Mouse (Mus musculus): ENCODE results near the gene Sowaha.

Gene Sowaha

DNA sequence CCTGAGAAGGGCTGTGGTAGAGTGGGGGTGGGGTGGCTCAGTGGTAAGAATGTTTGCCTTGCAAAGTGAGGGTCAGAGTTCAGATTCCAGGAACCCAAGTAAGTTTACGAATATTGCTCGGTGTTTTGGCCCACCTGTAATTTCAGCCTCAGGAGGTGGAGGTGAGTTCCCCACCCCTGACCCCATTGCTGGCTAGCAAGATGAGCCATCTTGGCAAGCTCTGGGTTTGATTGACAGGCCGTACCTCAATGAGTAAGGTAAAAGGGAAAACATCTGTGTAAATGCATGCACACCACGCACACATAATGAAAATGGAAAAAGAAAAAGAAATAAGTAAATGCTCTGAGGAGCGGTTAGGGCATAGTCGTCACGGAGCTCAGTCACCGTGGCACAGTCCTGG lies 24.3 kb upstream of the Sowaha start:
- DNase-seq = no peak

DNA sequence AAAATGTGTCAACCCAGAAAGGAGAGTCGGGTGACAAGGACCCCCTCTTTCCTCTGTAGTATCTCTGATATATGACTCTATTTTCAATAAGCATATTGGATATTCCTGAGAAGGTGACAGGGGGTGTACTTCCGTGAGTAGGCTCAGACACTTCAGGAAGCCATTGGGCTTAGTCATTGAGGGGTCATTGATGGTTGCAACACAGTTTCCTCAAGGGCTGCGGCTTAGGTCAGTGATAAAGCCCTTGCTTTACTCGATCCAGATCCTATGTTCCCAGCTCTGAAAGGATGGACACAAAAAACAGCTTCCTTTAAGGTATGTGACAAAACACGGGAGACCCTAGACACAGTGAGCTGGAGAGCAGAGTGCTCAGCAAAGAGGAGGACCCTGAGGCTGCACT lies 23.7 kb upstream of the Sowaha start:
- no peak for DNase-seq

DNA sequence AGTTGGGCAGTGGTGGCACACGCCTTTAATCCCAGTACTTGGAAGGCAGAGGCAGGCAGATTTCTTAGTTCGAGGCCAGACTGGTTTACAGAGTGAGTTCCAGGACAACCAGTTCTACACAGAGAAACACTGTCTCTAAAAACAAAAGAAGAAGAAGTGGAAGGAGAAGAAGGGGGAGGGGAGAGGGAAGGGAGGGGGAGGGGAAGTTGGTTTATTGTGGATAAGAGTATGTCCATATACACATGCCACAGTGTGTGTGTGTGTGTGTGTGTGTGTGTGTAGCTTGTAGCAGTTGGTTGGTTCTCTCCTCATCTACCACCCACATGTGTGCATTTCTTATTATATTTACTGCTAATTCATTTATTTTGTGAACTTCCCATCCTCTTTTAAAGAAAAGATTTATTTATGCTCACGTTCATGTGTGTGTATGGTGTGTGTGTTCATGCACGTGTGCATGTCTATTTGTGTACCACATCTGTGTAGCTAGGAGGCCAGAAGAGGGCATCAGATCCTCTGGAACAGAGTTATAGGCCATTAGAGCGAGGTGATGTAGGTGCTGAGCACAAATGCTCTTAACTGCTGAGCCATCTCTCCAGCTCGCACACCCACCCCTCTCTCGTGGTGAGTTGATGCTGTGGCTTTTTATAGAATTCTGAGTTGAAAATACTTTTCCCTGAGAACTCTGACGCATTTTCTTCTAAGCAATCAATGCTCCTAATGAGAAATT lies 22.1 kb upstream of the Sowaha start:
- peak; percentile 69 for DNase-seq

DNA sequence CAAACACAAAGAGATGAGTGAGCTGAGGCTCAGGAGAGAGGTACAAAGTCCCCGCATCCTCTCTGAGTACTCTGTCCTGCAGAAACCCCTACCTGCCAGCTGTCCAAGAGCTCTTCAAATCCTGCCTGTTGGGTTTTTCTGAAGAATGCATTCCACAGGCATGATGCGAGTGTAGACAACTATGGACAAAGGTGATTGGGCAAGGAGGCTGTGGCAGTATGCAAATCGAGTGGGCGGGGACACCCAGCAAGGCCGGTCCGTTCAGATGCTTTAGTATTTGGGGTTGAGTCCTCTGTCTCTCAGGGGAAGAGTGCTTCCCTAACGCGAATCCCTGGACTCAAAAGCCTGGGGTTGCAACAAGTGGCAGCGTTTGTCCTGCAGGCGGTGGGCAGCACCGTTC lies 20.5 kb upstream of the Sowaha start:
- no peak for DNase-seq

DNA sequence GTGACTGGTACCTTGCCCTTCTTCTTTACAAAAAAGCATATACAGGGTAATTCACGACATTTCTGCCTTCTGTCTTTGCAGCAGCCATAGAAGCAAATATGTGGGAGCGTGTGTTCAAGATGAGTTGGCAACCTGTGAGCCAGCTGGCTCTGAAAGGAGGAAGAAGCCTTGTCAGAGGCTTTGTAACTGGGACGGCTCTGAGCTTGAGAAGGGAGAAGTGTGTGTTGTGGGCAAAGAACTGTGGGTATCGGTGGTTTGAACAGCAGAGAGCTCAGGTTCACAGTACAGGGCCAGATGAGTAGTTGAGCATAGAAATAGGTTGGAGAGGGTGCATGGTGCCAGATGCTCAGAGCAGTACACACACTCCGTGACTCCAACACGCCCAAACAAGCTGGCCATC lies 16.9 kb upstream of the Sowaha start:
- peak; percentile 82 for DNase-seq

DNA sequence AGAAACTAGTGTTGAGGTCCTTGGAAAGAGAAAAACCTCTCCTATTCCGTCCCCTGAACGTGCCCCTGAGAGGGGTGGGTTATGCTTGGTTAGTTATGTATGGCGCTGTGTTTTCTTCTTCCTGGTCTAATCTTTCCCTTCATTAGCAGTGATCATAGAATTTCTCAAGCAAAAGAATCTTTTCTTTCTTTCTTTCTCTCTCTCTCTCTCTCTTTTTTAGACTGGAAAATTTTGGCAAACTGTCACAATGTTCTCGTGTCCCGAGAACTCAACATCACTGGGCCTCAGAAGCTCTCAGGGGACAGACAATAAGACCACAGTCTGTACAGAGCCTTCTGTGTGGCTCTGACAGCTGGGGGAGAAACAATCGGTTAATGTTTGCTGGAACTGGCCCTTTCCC lies 15.3 kb upstream of the Sowaha start:
- no peak for DNase-seq

DNA sequence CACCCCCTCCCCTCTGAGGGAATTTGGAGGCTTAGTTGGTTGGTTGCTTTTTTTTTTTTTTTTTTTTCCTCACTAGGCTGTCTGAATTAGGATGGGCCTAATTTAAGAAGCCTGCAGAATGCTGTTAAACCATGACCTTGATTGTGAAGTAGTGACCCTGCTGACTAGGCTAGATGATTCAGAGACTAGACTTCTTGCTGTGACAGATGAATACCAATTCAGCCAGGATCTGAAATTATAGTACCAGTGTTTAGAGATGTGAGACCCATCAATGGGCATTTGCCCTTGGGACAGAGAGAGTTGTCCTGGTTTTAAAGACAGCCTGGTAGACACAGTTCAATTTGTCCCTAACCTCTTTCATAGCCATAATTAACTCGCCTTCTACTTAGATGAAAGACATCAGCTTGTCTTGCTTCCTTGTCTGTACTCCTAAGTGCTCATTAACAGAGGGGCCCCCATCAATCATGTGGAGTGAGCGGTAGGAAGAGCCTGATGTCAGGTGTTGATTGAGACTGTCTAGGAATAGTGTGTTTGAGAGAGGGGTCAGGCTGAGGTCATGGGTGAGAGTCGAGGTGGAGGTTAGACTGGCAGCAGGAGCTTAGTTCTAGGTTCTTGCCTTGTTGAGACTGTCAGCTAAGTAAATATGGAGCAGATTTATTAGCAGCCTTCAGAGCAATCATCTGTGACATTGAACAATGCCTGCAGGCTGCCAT lies 13.3 kb upstream of the Sowaha start:
- no peak for DNase-seq

DNA sequence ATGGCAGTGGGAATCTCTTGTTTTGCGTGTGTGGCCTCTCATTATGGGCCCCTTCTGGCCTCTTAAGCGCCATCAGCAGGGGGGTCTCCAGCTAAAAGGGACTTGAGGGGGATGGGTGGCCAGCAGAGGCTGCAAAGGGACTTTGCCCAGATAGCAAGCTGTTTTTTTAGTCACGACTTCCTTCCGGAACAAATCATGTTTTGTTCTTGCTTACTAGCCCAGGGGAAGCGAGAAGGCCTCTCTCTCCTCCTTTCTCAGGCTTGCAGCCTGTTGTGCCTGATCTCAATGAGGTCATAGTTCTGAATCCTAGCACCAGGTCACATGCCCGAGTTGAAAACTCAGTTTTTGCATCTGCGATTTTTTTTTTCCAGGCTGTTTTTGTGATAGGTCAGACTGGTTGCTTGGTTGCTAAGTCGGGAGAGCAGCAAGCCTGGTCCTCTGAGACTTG lies 11.9 kb upstream of the Sowaha start:
- peak; percentile 46 for DNase-seq

DNA sequence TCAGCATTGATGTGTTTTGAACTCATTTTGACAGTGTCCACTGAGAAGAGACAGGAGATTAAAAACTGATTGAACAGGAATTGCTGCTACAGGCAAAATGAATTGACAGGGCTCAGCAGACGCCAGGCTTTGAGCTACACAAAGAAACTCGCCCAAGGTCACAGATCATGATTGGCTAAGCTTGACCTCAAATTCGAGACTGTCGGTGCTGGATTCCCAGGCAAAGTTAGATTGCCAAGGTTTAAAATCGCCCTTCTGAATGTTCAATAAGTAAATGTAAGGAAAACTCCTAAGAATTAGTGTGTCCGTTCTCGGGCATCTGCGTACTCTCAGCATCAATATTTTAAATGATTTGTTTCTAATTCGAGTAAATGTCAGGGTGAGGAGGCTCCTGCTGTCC lies 9.3 kb upstream of the Sowaha start:
- DNase-seq = no peak

DNA sequence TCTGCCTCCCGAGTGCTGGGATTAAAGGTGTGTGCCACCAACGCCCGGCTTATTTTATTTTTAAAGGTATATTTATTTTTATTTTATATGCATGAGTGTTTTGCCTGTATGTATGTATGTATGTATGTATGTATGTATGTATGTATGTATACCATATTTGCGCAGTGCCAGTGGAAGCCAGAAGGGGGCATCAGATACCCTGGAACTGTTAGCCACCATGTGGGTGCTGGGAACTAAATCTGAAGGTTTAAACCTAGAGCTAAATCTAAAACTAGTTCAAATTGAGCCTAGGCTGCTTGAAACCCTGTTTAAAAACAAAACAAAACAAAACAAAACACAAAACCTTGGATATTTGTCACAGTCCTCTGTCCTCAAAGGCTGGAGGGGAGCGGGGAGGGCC lies 8.9 kb upstream of the Sowaha start:
- no peak for DNase-seq

DNA sequence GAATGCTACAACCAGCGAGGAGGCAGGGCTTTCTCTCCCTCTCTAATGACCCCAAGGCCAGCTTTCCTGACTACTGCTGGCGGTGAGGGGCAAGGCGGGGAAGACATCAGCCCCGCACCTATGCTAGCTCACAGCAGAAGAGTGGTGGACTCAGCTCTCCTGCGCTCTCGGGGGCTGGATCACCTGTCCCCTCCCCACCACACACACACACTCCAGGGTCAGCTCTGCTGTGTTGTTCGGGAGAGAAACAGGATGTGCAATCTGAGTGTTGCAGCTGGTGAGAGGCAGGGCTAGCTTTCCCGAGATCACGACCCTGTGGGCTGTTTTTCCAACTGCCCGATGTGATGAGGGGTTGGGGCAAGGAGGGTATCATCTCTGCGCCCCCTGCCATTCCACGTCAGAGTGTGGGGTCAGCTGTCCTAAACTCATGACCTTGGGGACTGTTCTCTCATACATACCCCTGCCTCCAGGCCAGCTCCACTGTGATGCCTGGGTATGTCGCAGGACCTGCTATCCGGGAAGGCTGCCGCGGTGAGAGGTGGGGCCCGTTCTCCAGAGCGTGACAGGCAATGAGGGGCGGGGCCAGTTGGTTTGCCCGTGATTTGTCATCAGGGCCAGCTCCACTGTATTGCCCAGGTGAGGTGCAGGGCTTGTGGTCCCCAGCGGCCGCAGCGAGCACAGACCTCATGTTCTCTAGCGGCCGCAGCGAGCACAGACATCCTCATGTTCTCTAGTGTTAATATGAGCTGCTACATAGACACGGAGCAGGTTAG lies 6.9 kb upstream of the Sowaha start:
- DNase-seq = peak; percentile 58

DNA sequence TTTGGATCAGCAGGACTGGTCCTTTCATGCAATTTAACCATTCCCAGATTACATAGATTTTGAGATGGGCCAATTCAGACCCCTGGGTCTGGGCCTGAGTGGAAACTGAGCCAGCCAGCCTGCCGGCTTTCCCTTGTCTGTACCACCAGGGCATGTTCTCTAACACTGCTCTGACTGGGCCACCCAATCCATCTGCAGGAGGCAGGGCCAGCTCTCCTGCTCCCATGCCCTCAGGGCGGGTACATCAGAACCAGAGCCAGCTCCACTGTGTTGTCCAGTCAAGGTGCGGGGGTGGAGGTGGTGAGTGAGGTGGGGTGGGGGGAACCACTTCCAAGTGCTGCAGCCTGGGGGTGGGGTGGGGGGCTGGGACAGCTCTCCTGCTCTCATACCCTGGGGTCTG lies 6.3 kb upstream of the Sowaha start:
- DNase-seq = no peak

DNA sequence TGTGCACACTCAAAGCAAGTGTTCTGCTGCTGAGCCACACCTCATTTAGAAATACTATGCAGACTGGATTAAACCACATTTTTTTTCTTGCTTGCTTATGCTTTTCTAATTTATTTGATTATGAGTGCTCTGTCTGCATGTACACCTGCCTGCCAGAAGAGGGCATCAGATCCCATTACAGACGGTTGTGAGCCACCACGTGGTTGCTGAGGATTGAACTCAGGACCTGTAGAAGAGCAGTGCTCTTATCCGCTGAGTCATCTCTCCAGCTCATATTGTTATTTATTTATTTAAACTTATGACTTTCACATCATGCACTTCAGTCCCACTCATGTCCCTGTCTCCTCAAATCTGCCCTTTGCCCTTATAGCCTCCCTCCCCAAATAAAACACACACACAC lies 5.6 kb upstream of the Sowaha start:
- no peak for DNase-seq

DNA sequence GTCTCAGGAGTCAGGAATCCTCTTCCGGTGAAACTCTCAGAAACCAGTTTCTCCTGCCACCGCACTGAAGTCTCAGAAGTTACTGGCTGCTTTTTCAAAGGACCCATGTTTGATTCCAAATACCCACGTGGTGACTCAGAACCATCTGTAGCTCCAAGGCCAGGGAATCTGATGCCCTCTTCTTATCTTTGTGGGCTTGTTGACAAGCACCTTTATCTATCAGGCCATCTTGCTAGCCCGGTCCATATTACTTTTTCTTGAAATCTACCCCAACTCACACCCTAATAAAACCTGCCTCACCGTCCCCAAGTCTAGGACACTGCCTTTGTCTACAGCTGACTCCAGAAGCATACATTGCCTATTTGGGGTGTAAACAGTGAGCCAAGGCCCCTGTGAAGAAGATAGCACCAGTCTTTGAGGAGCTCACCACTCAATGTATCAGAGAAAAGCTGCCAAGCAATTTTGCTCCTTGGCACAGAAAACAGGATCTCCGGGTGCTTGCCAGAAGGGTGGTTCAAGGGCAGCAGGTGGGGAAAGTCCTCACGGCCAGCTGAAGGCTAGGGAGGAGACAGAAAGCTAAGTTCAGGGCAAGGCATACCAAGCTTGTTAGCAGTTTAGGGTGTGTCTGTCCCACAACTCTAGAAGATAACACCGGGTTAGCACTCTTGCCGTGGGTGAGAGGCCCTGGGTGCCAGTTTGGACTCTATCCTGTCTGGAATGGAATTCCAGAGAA lies 3.3 kb upstream of the Sowaha start:
- no peak for DNase-seq

DNA sequence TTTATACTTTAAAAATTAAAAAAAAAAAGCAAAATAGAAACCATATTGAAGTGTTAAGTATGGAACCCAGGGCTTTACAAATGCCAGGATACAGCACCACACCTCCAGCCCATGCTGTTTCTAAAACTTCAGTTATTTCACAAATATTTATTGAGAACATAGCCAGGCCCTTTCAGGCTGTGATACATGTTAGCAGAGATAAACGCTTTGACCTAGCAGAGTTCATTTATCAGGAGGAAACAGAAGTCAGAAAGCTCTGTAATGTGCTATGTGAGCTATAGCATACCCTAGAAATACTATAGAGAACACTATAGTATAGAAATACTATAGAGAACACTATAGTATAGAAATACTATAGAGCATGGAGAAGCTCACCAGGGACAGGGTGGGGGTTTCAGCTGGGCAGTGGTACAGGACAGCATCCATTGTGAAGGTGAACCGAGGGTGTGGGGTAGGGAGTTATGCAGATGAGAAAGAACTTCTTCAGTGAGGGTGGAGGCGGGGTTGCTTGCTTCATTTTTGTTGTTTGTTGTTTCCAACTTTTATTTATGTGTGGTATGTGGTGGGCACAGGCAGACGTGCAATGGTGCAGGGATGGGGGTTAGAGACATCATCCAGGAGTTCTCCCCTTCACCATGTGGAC lies 1.1 kb upstream of the Sowaha start:
- DNase-seq = no peak

DNA sequence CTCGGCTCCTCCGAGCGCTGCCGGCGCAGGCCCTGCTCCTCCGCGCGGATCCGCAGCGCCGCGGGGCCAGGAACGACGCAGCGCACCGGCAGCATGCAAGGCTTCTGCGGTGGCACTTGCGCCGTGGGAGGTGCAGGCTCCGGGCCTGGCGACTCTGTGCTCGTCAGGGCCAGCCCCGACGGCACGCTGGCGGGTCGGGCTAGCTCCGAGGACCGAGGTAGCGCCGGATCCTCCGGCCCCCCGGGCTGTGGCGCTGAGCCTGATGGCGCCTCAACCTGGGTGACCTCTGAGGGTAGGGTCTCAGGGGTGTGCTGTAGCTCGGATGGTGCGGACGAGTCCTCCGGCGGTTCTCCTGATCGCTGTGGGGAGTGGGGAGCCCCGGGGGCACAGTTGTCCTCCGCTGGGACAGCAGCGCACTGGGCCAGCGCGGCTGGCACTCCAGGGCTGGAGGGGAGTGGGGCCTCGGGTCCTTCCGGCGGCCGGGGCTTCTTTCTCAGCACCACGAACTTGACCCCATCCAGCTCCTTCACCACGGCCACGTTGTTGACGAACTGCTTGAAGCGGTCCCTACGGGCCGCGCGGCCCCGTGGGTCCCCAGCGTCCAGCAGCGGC lies 797 bp downstream of the Sowaha start:
- no peak for DNase-seq

DNA sequence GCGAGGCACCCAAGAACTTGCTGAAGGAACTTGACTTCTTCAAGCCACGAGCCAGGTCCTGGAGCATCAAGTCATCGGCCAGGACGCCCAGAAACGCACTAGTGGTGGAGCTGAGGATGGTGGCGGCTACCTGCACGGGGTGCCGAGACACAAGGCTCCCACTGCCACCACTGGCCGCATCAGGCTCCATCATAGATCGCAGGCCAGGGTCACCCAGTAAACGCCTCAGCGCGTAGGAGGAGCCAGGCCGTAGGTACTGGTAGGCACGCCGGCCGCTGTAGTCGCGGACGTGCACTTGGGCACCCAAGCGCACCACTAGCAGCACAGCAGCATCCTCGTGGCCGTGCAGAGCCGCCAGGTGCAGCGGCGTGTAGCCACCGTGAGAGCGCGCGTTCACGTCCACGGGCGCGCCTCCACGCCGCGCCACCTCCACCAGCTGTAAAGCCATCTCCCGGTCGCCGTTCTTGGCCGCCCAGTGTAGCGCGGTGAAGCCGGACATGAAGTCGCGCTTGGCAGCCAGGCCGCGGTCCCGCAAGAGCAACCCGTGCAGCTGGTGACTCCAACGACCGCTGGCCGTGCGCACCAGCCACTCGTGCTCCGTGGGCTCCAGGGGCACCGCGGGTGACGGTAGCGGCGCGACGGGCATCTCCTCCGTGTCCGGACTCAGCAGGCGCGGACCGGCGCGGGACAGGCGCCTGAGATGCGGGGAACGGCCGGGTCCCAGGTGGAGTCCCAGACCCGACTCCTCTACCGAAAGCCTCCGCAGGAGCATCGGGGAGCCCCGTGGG lies 1.5 kb downstream of the Sowaha start:
- no peak for DNase-seq

DNA sequence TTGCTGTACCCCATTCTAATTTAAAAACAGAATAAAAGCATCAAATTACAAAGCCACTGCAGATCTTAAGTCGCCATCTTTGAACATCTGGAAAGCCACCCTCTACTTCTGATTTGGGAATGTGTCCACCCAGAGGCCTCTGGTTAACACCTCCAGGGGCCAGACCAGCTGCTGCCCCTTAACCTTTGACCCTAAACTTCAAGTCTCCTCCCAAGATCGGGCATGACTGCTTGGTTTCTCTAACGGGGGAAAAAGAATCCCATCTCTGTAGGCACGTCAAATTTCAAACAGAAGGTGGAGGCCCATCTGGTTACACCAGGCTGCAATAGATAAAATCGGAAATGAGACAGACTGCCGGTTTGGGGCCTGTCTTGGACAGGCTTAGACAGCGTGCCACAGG lies 2.2 kb downstream of the Sowaha start:
- DNase-seq = no peak

DNA sequence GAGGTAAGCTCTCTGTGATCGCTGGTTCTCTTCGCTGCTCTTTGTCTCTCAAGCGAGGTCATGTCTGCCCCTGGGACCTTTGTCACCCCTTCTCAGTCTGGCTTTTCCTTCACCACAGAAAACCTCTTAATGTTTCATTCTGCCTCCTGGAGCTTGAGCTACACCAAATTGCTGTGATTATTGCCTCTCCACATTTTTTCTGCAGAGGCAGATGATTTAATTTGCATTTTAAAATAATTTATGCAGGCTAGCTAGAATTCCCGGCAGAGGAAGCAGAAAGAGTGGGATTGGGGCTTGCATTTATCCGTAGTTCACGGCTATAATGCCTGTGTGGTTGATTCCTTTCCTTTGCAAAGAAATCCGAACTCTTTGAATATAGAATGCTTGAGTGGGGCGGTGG lies 4.5 kb downstream of the Sowaha start:
- peak; percentile 29 for DNase-seq

DNA sequence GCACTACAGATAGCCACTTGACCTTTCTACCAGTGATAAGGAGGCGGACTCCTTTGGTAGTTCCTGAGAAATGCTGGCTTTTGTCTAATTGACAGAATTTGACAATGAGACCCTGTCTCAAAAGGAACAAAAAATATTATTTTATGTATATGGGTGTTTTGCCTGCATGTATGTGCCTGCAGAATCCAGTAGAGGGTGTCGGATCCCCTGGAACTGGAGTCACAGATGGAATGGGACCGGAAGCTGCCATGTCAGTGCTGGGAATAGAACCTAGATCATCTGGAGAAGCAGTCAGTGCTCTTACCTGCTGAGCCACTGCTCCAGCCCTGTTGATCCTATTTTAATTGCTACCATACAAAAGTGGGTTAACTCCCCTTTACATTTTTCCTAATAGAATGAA lies 7.4 kb downstream of the Sowaha start:
- DNase-seq = no peak

DNA sequence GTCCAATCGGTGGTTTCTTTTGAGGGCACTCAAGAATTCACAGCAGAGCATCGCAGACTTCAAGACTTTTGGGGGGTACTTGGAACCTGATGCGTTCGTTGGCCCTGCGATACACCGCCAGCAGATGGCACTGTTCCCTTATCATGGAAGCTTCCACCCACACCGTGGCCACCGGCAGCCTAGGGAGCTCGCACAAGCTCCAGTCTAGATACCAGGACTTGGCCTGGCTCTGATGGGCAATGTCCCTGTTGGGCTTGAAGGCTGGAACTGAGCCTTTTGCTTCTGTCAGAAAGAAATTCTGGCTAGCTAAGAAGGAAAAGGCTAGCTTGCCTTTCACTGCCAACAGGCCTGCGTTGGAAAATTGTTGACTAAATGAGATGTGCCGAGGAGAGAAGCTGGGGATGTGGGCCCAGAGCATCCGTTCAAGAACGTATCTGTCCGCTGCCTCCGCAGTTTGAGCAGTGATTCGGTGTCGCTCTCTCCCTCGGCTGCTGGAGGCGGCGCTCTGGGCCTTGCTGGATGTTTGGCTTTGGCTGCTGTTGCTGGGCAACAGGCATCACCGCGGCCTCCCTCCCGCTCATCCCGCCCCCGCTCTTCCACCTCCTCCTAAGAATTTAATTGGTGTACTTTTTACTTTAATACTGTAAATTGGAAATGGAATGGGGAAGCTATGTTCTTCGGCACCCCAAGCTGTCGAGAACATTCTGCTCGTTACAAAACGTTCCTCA lies 9.9 kb downstream of the Sowaha start, which contains the start of gene Gm9837:
Gm9837 (minus strand) TSS at position 512 of the 728 bp plus-strand sequence.
- peak; percentile 94 for DNase-seq
